Mouse (Mus musculus) hindbrain, embryonic 11.5 days (tissue): ENCODE measurements around the gene Cnfn. TPM values are rescaled to one million over a fixed set of nuclear protein-coding genes. Genes with fewer than 3 reads are reported as not detected.
"Not testable (repeated sequence)": the region's sequence is repeated elsewhere in the genome, so short reads cannot be mapped to it uniquely, and the experiment has no call there.

ENCODE experiments used
- ATAC-seq: fragments of 200-750 bp; cut with Nextera tagmentation; 2 replicates; pipeline ENCODE4 v1.8.0; 2017; ENCODE audit warnings: mild to moderate bottlenecking, moderate TSS enrichment, moderate library complexity; ENCODE audit not compliant: low FRiP score
- DNase-seq: peaks from one replicate; pipeline ENCODE4 v3.0.0-alpha.2; 2015; ENCODE audit warnings: low spot score
- H3K27ac ChIP-seq: fragments of 300-500 bp; sonication (generic); 2 replicates; pipeline ENCODE4 v1.5.1; 2014; ENCODE audit warnings: mild to moderate bottlenecking, low read depth, low read length
- H3K27me3 ChIP-seq: fragments of 300-500 bp; sonication (generic); 2 replicates; pipeline ENCODE4 v1.6.1; 2014; ENCODE audit warnings: mild to moderate bottlenecking, low read length, moderate library complexity, mixed read lengths; ENCODE audit not compliant: control insufficient read depth, insufficient read depth
- H3K36me3 ChIP-seq: fragments of 300-500 bp; sonication (generic); 2 replicates; pipeline ENCODE4 v1.6.1; 2014; ENCODE audit warnings: mild to moderate bottlenecking, low read length, moderate library complexity, mixed read lengths; ENCODE audit not compliant: control insufficient read depth, insufficient read depth
- H3K4me1 ChIP-seq: fragments of 300-500 bp; sonication (generic); replicated peaks from 2 replicates; pipeline ENCODE4 v1.6.1; 2014; ENCODE audit warnings: low read length, mixed read lengths; ENCODE audit not compliant: control insufficient read depth, insufficient read depth
- H3K4me2 ChIP-seq: fragments of 300-500 bp; sonication (generic); replicated peaks from 2 replicates; pipeline ENCODE4 v1.6.1; 2014; ENCODE audit warnings: mild to moderate bottlenecking, low read depth, low read length
- H3K4me3 ChIP-seq: fragments of 300-500 bp; sonication (generic); 2 replicates; pipeline ENCODE4 v1.5.1; 2014; ENCODE audit warnings: low read depth, low read length
- H3K9ac ChIP-seq: fragments of 300-500 bp; sonication (generic); 2 replicates; pipeline ENCODE4 v1.6.1; 2014; ENCODE audit warnings: low read depth, low read length
- H3K9me3 ChIP-seq: fragments of 300-500 bp; sonication (generic); 2 replicates; pipeline ENCODE4 v1.6.1; 2016; ENCODE audit warnings: low read length; ENCODE audit not compliant: control insufficient read depth
- WGBS: fragments of 180-500 bp; shearing (Covaris S2); extraction: QIAGEN DNeasy Blood & Tissue Kit; methylation state at CpG from one replicate; pipeline ENCODE4 v1.1.7; 2014; 5-methylcytosine and 5-hydroxymethylcytosine counted together
- polyA plus RNA-seq: library from polyadenylated mRNA; unstranded; fragments of >200 nt; fragmentation: Nextera tagmentation; extraction: Ambion mirVana; gene quantifications from 2 replicates; pipeline ENCODE4 v1.2.1, GENCODE M21; 2014

Gene Cnfn
- polyA plus RNA-seq, 1 experiment from 2014 or later = not detected

DNA sequence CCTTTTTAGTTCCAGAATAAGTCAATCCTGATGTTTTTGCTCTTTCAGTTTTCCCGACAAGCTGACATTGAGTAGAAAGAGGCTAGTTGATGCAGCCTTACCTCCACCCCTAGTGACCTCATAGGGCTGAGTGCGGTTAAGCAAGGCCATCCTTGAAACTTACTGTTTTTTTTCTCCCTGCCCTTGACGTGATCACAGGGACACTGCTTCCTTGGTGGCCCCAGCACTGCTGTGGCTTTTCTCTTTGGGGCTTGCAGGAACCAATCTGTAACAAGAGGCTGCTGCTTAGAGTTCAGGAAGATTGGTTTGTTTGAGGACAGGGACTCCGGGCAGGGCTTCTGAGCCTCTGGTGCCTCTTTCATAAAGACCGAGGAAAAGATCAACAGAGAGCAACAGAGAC, 32.5 kb upstream of the Cnfn start:
- H3K9me3 ChIP-seq = no peaks in the 10 kb centered on the region
- DNase-seq (no peak), ATAC-seq (no peak)
- no peak overlapping the region for H3K4me2 ChIP-seq
- no peaks in the 10 kb centered on the region for H3K4me1 ChIP-seq
- H3K9ac ChIP-seq = no peak overlapping the region
- H3K27ac ChIP-seq = no peak overlapping the region
- H3K27me3 ChIP-seq = no peaks in the 10 kb centered on the region
- H3K4me3 ChIP-seq = no peak overlapping the region
- WGBS = 26% methylated on average over 5 of the region's 5 CpGs
- H3K36me3 ChIP-seq = no peaks in the 10 kb centered on the region

DNA sequence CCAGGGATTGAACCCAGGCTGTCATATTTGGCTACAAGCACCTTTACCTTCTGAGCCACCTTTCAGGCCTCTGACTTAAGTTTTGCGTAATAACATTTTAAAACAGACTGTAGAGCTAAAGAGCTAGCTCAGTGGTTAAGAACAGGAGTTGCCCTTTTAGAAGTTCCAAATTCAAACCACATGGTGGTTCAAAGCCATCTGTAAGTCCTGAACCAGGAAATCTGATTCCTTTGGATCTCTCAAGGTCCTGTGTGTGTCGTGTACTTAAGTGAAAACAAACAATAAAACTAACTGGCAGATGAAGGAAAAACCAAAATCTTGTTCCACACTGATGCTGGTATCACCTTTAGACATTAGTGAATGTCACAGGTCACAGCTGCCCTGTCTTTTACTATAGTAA, 32.0 kb upstream of the Cnfn start:
- Histone ChIP-seq H3K27me3 (no peaks in the 10 kb centered on the region), H3K9me3 (no peaks in the 10 kb centered on the region), H3K4me3 (no peak overlapping the region), H3K36me3 (no peaks in the 10 kb centered on the region), H3K4me2 (no peak overlapping the region), H3K4me1 (no peaks in the 10 kb centered on the region), H3K27ac (no peak overlapping the region), H3K9ac (no peak overlapping the region)
- ATAC-seq (no peak), DNase-seq (no peak)
- WGBS = 67% methylated on average over 2 of the region's 2 CpGs

DNA sequence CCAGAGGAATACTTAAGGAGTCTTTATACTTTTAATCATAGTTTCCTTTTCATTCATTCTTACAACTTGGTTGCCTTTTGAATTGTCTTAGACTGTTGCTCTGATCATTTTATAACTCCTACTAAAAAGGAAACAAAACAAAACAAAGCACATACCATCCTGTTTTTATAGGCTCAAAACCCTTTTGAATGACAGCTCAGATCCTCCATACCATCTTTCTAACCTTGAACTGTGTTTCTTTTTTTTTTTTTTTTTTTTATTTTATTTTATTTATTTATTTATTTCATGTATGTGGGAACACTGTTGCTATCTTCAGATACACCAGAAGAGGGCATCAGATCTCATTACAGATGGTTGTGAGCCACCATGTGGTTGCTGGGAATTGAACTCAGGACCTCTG, 29.5 kb upstream of the Cnfn start:
- not testable (repeated sequence) for ATAC-seq

DNA sequence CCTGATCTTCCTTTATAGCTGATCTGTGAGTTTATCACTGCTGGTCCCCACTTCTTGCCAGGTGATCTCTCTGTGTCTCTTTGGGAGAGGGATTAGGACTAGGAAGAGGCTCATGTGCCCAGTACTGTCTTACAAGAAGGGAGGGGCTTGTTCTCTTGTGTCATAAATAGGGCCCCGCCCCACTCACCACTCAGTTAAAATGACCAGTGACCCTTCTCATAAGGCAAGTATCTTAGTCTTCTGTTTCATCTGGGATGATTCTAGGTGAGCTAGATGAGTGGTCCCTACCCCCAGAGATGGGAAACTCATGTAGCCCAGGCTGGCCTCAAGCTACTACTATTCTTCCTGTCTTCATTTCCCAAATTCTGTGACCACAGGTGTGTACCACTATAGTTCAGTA, 29.1 kb upstream of the Cnfn start, which contains the start of gene Lipe:
Lipe (minus strand) TSS at position 101 of the 400 bp plus-strand sequence.
- ATAC-seq (no peak), DNase-seq (no peak)
- Histone ChIP-seq H3K4me3 (no peak within 1 kb of the TSS), H3K9ac (no peak within 1 kb of the TSS), H3K9me3 (no peaks in the 10 kb centered on the region), H3K4me2 (no peak within 1 kb of the TSS), H3K27me3 (no peaks in the 10 kb centered on the region), H3K36me3 (no peaks in the 10 kb centered on the region), H3K27ac (no peak within 1 kb of the TSS), H3K4me1 (peaks cover 8% of the 10 kb centered on the region)
- WGBS = 100% methylated on average over 1 of the region's 1 CpGs

More for the DNA sequence above, 29.5 kb upstream of the Cnfn start:
- not testable (repeated sequence) for H3K36me3 ChIP-seq, H3K9me3 ChIP-seq, H3K4me3 ChIP-seq, H3K4me1 ChIP-seq, DNase-seq, H3K27me3 ChIP-seq, H3K9ac ChIP-seq, H3K27ac ChIP-seq, H3K4me2 ChIP-seq

DNA sequence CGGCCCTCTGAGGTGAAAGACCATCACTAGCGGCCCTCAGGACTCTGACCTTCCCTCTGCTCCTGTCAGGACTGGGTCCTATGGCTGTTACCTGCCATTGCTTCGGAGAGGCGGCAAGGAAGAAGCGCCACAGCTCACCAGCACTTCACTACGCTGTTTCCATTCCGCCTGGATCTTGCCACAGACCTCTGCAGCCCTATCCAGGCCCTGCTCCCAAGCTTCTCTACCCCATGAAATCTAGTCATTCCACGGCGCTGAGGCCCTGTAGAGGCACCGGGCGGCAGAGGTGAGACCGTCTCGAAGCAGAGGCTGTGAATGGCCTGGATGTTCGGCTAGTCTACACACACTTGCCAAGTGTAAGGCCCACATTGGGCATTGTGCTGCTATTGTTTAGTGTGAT, 27.1 kb upstream of the Cnfn start:
- DNase-seq (no peak), ATAC-seq (no peak)
- Histone ChIP-seq H3K4me1 (peaks cover 8% of the 10 kb centered on the region), H3K9me3 (no peaks in the 10 kb centered on the region), H3K4me2 (no peak overlapping the region; the same call in 1 of the 2 replicates), H3K9ac (no peak overlapping the region), H3K27me3 (no peaks in the 10 kb centered on the region), H3K36me3 (no peaks in the 10 kb centered on the region), H3K4me3 (no peak overlapping the region), H3K27ac (no peak overlapping the region)
- 93% methylated on average over 14 of the region's 14 CpGs for WGBS

DNA sequence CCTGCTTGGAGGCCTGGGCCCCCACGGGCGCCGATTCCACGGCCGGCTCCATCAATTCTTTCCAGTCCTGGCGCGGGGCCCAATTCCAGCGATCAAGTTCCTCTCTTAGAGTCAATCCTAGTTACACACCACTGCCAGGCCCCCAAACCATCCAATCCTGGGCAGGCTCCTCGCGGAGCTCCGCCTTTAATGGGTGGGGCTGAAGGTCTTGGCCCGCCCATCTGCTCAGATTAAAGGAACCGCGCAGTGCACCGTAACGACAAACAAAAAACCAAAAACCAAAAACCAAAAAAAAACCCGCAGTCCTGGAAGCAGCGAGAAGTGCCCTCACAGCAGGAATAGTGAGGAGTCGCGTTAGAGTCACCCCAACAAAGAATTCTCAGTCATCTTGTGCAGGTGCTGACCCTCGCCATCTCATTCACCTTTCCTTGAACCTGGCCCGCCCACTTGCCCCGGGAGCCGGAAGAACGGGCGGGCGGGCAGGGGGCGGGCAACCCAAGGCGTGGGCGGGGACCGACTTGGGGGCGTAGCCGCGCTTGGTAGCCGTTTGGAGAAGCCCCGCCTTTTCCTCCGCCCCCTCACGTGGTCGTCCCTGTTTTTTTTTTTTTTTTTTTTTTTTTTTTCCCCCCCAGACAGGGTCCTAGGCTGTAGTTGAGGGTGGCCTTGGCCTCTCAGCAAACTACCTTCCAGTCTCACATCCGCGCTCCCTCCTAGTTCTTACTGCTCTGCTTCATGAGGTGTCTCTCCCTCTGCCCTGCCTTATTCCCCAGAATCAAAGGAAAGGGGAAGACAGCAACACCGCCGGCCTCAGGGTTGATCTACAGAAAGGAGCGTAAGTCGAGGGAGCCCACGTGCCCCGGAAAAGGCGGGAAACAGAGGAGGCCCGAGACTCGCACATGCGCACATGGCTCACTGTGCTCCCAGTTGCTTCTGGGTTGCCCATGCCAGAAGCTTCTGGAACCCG, 26.3 kb upstream of the Cnfn start:
- Histone ChIP-seq H3K27me3 (no peaks in the 10 kb centered on the region), H3K4me3 (peak overlapping the region; percentile 73), H3K27ac (0 out of 2 replicates have a peak overlapping the region, but pooled peaks have one; percentile 30), H3K9ac (peak overlapping the region; percentile 72), H3K4me2 (peak overlapping the region; percentile 82), H3K36me3 (no peaks in the 10 kb centered on the region), H3K4me1 (peaks cover 8% of the 10 kb centered on the region), H3K9me3 (no peaks in the 10 kb centered on the region)
- ATAC-seq (peak; percentile 98), DNase-seq (peak; percentile 93)
- 7% methylated on average over 52 of the region's 52 CpGs for WGBS

DNA sequence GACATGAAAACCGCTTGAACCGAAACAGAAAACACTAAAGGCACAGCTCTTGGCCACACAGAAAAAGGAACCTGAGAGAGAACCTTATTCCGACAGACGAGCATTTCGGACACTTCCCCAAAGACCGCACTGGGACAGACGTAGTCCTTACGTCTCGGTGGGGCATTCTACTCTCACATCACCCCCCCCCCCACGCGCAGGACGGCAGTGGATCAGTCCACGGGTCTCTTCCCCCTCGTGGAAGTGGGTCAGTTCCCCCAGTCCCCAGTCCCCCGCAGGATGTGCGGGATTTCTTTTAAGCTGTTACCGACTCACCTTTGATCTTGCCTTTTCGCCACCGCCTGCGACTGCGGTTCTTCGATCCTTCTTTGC, 25.6 kb upstream of the Cnfn start:
- peak; percentile 56 for ATAC-seq
- peak overlapping the region; percentile 72 for H3K9ac ChIP-seq
- H3K9me3 ChIP-seq = no peaks in the 10 kb centered on the region
- peak overlapping the region; percentile 73 for H3K4me3 ChIP-seq
- no peak for DNase-seq
- H3K27me3 ChIP-seq = no peaks in the 10 kb centered on the region
- no peak overlapping the region for H3K27ac ChIP-seq
- H3K4me1 ChIP-seq = peaks cover 8% of the 10 kb centered on the region
- 1% methylated on average over 22 of the region's 22 CpGs for WGBS
- H3K4me2 ChIP-seq = peak overlapping the region; percentile 82
- no peaks in the 10 kb centered on the region for H3K36me3 ChIP-seq

DNA sequence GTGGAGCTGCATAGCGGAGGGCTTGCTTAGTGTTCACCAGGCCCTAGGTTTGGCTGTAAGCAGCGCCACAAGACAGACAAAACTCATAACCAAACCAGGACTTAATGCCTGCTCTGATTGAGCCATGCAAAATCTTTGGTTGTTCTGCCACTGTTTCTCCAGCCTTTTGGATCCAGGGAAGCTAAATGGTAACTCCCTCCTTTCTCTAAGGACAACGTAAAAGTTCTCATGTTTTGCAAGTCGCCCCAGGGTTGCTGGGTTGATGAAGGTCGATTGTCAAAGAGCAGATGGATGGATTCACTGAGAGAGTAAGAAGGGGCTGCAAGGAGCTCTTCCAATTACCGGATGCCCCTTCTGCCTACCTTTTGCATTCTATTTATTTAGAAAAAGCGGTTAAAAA, 25.2 kb upstream of the Cnfn start:
- no peak for ATAC-seq

More for the DNA sequence above, 25.2 kb upstream of the Cnfn start:
- no peak for DNase-seq
- no peak overlapping the region for H3K27ac ChIP-seq
- H3K9ac ChIP-seq = peak overlapping the region; percentile 72
- H3K9me3 ChIP-seq = no peaks in the 10 kb centered on the region
- peaks cover 8% of the 10 kb centered on the region for H3K4me1 ChIP-seq
- H3K27me3 ChIP-seq = no peaks in the 10 kb centered on the region
- H3K4me2 ChIP-seq = peak overlapping the region; percentile 82
- WGBS = 18% methylated on average over 7 of the region's 7 CpGs
- peak overlapping the region; percentile 73 for H3K4me3 ChIP-seq
- H3K36me3 ChIP-seq = no peaks in the 10 kb centered on the region
